Mouse (Mus musculus): Measurements from ENCODE around the gene Mettl7b. TPM values are rescaled to one million over a fixed set of nuclear protein-coding genes. Genes with fewer than 3 reads are reported as not detected.
A peak's percentile ranks its signal among the peaks of the same experiment; 100 is the strongest.

Gene Mettl7b
- polyA plus RNA-seq, 1 experiment from 2014 or later, result 68.0 TPM

DNA sequence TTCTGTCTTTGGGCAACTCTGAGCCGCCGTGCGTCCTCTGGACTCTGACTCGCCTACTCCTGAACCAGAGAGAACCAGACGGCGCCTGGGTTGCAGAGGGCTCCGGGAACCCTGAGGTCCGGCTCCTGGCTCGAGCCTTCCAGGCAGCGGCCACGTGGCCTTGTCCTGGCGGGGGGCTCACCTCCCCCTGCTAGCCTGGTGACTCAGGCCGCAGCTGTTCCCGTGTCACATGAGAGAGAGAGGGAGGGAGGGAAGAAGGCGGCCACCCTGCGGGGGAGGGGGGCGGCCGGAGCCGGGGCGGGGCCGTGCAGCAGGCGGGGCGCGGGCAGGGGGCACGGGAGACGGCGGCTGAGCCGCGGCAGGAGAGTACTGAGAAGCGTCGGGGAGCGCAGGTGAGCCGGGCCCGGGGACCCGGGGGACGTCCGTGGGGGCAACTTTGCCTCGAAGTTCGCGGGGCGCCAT lies 51.2 kb downstream of the Mettl7b start:
- DNase-seq (ENCODE audit: low spot score), result peak; percentile 93
- TF ChIP-seq CTCF (IDR thresholded peaks at IDR 0.05; ENCODE audit: low read depth) (no peak), EP300 (optimal IDR thresholded peaks at IDR 0.05) (no peak)
- H3K27ac ChIP-seq (replicated peaks), result peak overlapping the region; percentile 97
- no peaks in the 10 kb centered on the region for H3K27me3 ChIP-seq (ENCODE audit: control insufficient read depth, insufficient read depth, low read length)
- no peaks in the 10 kb centered on the region for H3K9me3 ChIP-seq (ENCODE audit: control insufficient read depth, low read length)
- H3K9ac ChIP-seq (ENCODE audit: low read length), result peak overlapping the region; percentile 97
- H3K36me3 ChIP-seq (ENCODE audit: control insufficient read depth, insufficient read depth, low read length), result peaks cover 4% of the 10 kb centered on the region; the same call in 1 of the 2 replicates
- no peaks in the 10 kb centered on the region for H3K4me1 ChIP-seq (replicated peaks; ENCODE audit: control insufficient read depth, insufficient read depth)
- 0% methylated on average over 25 of the region's 41 CpGs for WGBS
- H3K4me2 ChIP-seq (replicated peaks; ENCODE audit: low read depth), result peak overlapping the region; percentile 72
- peak overlapping the region; percentile 92 for H3K4me3 ChIP-seq (ENCODE audit: low read depth, low read length)
- peak; percentile 85 for ATAC-seq (ENCODE audit: low FRiP score, low TSS enrichment)

DNA sequence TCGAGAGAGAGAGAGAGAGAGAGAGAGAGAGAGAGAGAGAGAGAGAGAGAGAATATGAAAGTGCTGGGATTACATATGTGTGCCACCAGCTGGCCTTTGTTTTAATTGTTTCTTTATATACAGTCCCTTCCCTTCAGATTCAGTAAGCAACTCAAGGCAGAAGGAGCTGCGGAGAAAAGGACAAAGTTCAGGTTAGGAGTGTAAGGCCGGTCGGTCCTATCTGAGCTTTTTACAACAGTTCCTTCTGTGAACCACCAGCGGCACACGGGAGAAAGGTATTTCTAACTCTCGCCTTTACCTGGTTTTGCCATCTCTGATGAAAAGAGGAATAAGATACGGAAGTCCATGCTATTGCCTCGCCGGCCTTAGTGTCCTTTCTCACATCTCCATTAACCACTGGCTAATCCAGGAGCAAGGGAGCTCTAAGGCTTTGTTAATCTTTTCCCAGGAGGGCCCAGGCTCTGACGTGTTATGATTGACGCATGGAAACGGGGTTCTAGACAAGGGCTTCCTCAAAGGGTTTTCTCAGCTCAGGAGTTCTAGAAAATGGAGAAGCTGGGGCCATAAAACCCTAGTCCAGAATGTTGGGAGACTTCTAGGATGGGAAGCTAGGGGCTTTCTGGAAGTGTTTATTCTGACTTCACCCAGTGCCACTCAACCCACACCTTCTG lies 51.9 kb downstream of the Mettl7b start:
- peak overlapping the region; percentile 92 for H3K4me3 ChIP-seq (ENCODE audit: low read depth, low read length)
- DNase-seq (ENCODE audit: low spot score), result peak; percentile 55
- peak overlapping the region; percentile 72 for H3K4me2 ChIP-seq (replicated peaks; ENCODE audit: low read depth)
- H3K27me3 ChIP-seq (ENCODE audit: control insufficient read depth, insufficient read depth, low read length), result no peaks in the 10 kb centered on the region
- peak overlapping the region; percentile 97 for H3K9ac ChIP-seq (ENCODE audit: low read length)
- 40% methylated on average over 13 of the region's 13 CpGs for WGBS
- no peaks in the 10 kb centered on the region for H3K9me3 ChIP-seq (ENCODE audit: control insufficient read depth, low read length)
- peak; percentile 51 for ATAC-seq (ENCODE audit: low FRiP score, low TSS enrichment)
- peaks cover 4% of the 10 kb centered on the region; the same call in 1 of the 2 replicates for H3K36me3 ChIP-seq (ENCODE audit: control insufficient read depth, insufficient read depth, low read length)
- H3K27ac ChIP-seq (replicated peaks), result peak overlapping the region; percentile 97
- no peaks in the 10 kb centered on the region for H3K4me1 ChIP-seq (replicated peaks; ENCODE audit: control insufficient read depth, insufficient read depth)
- no peak for TF ChIP-seq EP300 (optimal IDR thresholded peaks at IDR 0.05)
- no peak for TF ChIP-seq CTCF (IDR thresholded peaks at IDR 0.05; ENCODE audit: low read depth)

Other genes with a start within 250 kb of the Mettl7b start
- 14.6 and 15.7 TPM in 2 replicates for gene Dgka, start 216.1 kb downstream of the Mettl7b start, polyA plus RNA-seq (2015; fragmentation: Nextera tagmentation; extraction: Ambion mirVana)
- 22.7 and 24.1 TPM in 2 replicates for gene Pym1, start 213.1 kb downstream of the Mettl7b start, polyA plus RNA-seq (2015; fragmentation: Nextera tagmentation; extraction: Ambion mirVana)
- 2.0 and 2.1 TPM in 2 replicates for gene Mmp19, start 170.1 kb downstream of the Mettl7b start, polyA plus RNA-seq (2015; fragmentation: Nextera tagmentation; extraction: Ambion mirVana)
- gene Dnajc14, start 156.9 kb downstream of the Mettl7b start, polyA plus RNA-seq (2015; fragmentation: Nextera tagmentation; extraction: Ambion mirVana), result 29.8 and 30.5 TPM in 2 replicates
- 7.8 and 8.5 TPM in 2 replicates for gene Tmem198b, start 156.6 kb downstream of the Mettl7b start, polyA plus RNA-seq (2015; fragmentation: Nextera tagmentation; extraction: Ambion mirVana)
- 99.4 and 104 TPM in 2 replicates for gene Sarnp, start 143.7 kb downstream of the Mettl7b start, polyA plus RNA-seq (2015; fragmentation: Nextera tagmentation; extraction: Ambion mirVana)
- 111 and 121 TPM in 2 replicates for gene Ormdl2, start 139.3 kb downstream of the Mettl7b start, polyA plus RNA-seq (2015; fragmentation: Nextera tagmentation; extraction: Ambion mirVana)
- gene Gdf11, start 69.3 kb downstream of the Mettl7b start, polyA plus RNA-seq (2015; fragmentation: Nextera tagmentation; extraction: Ambion mirVana), result 1.5 and 1.6 TPM in 2 replicates
- 760 and 773 TPM in 2 replicates for gene Cd63, start 60.0 kb downstream of the Mettl7b start, polyA plus RNA-seq (2015; fragmentation: Nextera tagmentation; extraction: Ambion mirVana)
- gene Rdh5, start 38.1 kb downstream of the Mettl7b start, polyA plus RNA-seq (2015; fragmentation: Nextera tagmentation; extraction: Ambion mirVana), result 8.1 and 9.5 TPM in 2 replicates
- gene Bloc1s1, start 37.0 kb downstream of the Mettl7b start, polyA plus RNA-seq (2015; fragmentation: Nextera tagmentation; extraction: Ambion mirVana), result 194 and 198 TPM in 2 replicates
- gene Itga7, start 27.2 kb downstream of the Mettl7b start, polyA plus RNA-seq (2015; fragmentation: Nextera tagmentation; extraction: Ambion mirVana), result 8.5 and 8.7 TPM in 2 replicates
- not detected in 2 replicates for gene Olfr9, start 28.4 kb upstream of the Mettl7b start, polyA plus RNA-seq (2015; fragmentation: Nextera tagmentation; extraction: Ambion mirVana)
- gene Olfr763, start 49.8 kb upstream of the Mettl7b start, polyA plus RNA-seq (2015; fragmentation: Nextera tagmentation; extraction: Ambion mirVana), result not detected in 2 replicates
- not detected in 2 replicates for gene Olfr764-ps1, start 78.9 kb upstream of the Mettl7b start, polyA plus RNA-seq (2015; fragmentation: Nextera tagmentation; extraction: Ambion mirVana)
- not detected in 2 replicates for gene Olfr765, start 89.0 kb upstream of the Mettl7b start, polyA plus RNA-seq (2015; fragmentation: Nextera tagmentation; extraction: Ambion mirVana)
- gene Olfr766-ps1, start 108.0 kb upstream of the Mettl7b start, polyA plus RNA-seq (2015; fragmentation: Nextera tagmentation; extraction: Ambion mirVana), result not detected in 2 replicates
- gene Olfr767, start 121.9 kb upstream of the Mettl7b start, polyA plus RNA-seq (2015; fragmentation: Nextera tagmentation; extraction: Ambion mirVana), result not detected in 2 replicates
- gene Olfr768, start 138.4 kb upstream of the Mettl7b start, polyA plus RNA-seq (2015; fragmentation: Nextera tagmentation; extraction: Ambion mirVana), result not detected in 2 replicates
- gene Olfr769, start 156.9 kb upstream of the Mettl7b start, polyA plus RNA-seq (2015; fragmentation: Nextera tagmentation; extraction: Ambion mirVana), result not detected in 2 replicates
- not detected in 2 replicates for gene Olfr770, start 178.0 kb upstream of the Mettl7b start, polyA plus RNA-seq (2015; fragmentation: Nextera tagmentation; extraction: Ambion mirVana)
- not detected in 2 replicates for gene Olfr771, start 203.8 kb upstream of the Mettl7b start, polyA plus RNA-seq (2015; fragmentation: Nextera tagmentation; extraction: Ambion mirVana)
- gene Olfr772, start 216.9 kb upstream of the Mettl7b start, polyA plus RNA-seq (2015; fragmentation: Nextera tagmentation; extraction: Ambion mirVana), result not detected in 2 replicates
- gene Olfr773, start 226.4 kb upstream of the Mettl7b start, polyA plus RNA-seq (2015; fragmentation: Nextera tagmentation; extraction: Ambion mirVana), result not detected in 2 replicates